Mouse (Mus musculus) megakaryocyte-erythroid progenitor cell, adult 5-6 weeks (primary cell): Measurements from ENCODE around the gene Dennd2d. TPM values are rescaled to one million over a fixed set of nuclear protein-coding genes. Genes with fewer than 3 reads are reported as not detected.

Source experiments
- ATAC-seq: replicated peaks from 2 replicates; pipeline ENCODE4 v1.8.0; 2016; ENCODE audit warnings: mild to moderate bottlenecking, inconsistent platforms; ENCODE audit not compliant: severe bottlenecking, poor library complexity, low FRiP score, low TSS enrichment
- total RNA-seq, 2 experiments: library from RNA; stranded (forward) in 1 of 2; stranded (reverse) in 1 of 2; fragments of 200-1000, 215-1000 nt in 1 of 2; fragments of >200 nt in 1 of 2; fragmentation: Nextera tagmentation in 1 of 2; gene quantifications; 2 replicates each; pipeline ENCODE4 v1.2.3; 2014 to 2017

Gene Dennd2d
- total RNA-seq, 2 experiments from 2014 or later = 4.7 to 15.1 TPM

DNA sequence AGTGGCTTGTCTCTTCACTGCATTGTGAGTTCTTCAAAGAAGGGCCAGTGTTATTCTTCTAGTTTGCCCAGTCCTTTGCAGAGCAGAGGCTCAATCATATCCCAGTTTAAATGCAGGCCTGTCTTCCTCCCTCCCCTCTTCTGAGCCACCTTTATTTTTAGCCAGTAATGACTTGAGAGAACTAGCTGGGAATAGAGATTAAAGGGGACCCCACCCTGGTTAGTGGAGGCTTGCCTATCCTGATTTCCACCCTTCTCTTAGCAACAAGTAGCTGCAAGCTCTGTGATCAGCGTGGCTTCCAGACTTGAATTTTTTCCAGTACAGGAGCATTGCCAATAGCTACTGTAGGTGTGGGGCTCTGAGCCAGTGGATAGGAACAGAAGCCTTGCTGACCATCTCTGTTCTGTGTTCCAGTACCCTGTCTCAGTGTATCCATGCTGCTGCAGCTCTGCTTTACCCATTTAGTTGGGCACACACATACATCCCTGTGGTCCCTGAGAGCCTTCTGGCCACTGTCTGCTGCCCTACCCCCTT, 12.3 kb downstream of the Dennd2d start:
- ATAC-seq = peak; percentile 48

- no peak for ATAC-seq
Measured at GRCm38 (mm10) chr3:106495346-106496044, 13.3 kb downstream of the Dennd2d start.

- ATAC-seq = peak; percentile 74
Measured at GRCm38 (mm10) chr3:106496045-106496721, 14.0 kb downstream of the Dennd2d start.

DNA sequence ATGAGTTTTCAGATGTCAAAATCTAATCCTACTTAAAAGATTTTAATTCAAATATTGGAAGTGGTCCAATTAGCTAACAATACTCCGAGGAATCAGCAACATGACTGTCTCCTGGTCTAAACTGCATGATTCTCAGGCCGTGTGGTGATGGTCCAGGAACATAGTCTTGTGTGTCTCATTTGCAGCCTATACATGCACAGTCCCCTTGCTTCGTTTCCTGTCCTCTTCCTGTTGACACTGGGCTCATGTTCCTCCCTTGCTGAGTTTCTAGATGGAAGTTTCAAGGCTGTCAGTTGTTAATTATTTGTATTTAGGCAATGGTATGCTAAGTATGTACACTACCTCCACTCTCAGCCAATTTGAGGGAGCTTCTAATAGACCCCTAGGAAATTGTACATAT, 14.8 kb downstream of the Dennd2d start:
- ATAC-seq = no peak

GRCm38 (mm10) chr3:106500510-106500909, 18.3 kb downstream of the Dennd2d start:
- ATAC-seq = no peak

GRCm38 (mm10) chr3:106502892-106503291, 20.7 kb downstream of the Dennd2d start:
- no peak for ATAC-seq

- ATAC-seq = no peak
Measured at GRCm38 (mm10) chr3:106510669-106511068, 28.5 kb downstream of the Dennd2d start.

GRCm38 (mm10) chr3:106515016-106515415, 32.8 kb downstream of the Dennd2d start:
- no peak for ATAC-seq

GRCm38 (mm10) chr3:106522730-106523129, 40.5 kb downstream of the Dennd2d start:
- no peak for ATAC-seq

GRCm38 (mm10) chr3:106526411-106526810, 44.2 kb downstream of the Dennd2d start:
- no peak for ATAC-seq

- no peak for ATAC-seq
Measured at GRCm38 (mm10) chr3:106528032-106528431, 45.8 kb downstream of the Dennd2d start.

DNA sequence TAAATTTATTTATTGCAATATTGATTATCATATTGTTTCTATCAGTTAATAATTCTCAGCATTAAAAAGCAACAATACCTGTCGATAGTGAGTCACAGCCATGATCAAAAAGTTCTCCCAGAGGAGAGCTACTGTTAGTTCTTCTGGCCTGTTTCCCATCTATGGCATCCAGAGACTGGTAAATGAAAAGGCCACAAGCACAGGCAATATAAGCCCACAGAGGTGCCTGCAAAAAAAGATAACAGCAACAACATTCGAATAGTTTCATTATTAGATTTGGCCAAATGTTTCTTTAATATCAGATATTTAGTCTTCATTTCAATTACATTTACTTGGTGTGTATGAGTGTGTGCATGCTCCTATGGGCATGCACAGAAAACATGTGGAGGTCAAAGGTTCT, 51.1 kb downstream of the Dennd2d start:
- ATAC-seq = peak; percentile 97

- no peak for ATAC-seq
Measured at GRCm38 (mm10) chr3:106544721-106545316, 62.6 kb downstream of the Dennd2d start.

DNA sequence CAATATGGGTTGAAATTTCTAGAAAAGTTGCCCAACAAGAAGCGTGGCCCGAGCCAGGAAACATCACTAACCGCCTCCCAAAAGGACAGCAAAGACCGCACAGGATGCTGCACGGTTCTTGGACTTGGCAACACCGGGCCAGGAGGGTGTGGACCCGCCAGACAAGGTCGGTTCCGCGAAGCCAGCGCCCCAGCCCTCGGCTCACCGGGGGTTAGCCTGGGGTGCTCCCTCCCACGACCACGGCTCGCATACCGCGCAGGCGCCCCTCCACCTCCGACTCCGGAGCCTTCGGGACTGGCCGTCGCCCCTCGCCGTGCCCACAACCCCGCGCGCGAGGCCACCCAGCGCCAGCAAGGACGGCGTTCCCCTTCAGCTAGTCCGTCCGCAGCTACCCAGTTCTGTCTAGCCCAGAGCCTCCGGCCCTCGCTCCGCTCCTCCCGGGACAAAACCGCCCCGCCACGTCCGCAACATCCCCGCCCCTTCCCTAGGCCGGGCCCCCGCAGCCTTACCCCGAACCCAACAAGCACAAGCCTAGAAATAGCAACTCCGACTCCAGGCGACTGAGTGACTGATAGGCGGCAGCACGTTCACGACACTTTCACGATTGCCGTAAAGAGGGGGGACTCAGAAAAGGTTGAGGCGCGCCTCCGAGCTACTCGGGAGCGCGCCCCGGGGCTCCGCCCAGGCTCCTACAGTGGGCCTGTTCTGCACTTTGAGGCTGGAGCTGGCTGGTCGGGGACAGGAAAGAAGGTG, 65.1 kb downstream of the Dennd2d start, which contains the start of the genes Dram2 and Cept1:
TSS of gene Dram2 (plus strand) at position 628 of the 753 bp plus-strand sequence.
TSS of gene Cept1 (minus strand) at position 632 of the 753 bp plus-strand sequence.
- ATAC-seq = peak; percentile 91

GRCm38 (mm10) chr3:106547924-106548539, 65.8 kb downstream of the Dennd2d start:
- ATAC-seq = peak; percentile 54

- no peak for ATAC-seq
Measured at GRCm38 (mm10) chr3:106548971-106549370, 66.8 kb downstream of the Dennd2d start.
